Mouse (Mus musculus) urinary bladder, postnatal 36 days (tissue): ENCODE measurements around the gene Cx3cr1.

ENCODE experiments used
- DNase-seq, 2 experiments: peaks; one replicate each; pipeline ENCODE4 v3.0.0; 2022; ENCODE audit warnings: low spot score in 2 of 2, mixed read lengths in 1 of 2

Gene Cx3cr1

DNA sequence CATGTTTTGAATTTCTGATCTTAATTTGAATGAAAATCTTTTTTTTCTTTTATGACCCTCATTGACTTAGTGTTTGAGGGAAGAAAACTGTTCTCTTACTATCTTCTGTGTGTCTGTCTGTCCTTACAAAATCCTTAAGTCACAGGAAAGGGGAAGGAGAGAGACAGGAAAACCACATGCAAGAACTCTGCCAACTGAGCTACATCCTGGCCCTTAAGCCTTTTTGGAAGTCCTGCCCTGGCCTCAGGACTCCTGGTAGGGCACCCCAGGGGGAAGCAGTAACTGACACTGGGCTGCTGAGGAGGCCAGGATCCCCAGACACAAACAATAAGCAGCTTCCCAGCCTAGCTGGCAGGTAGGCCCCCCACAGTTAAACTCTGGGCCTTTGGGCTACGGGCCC, 126.4 kb downstream of the Cx3cr1 start:
- no peak for DNase-seq

DNA sequence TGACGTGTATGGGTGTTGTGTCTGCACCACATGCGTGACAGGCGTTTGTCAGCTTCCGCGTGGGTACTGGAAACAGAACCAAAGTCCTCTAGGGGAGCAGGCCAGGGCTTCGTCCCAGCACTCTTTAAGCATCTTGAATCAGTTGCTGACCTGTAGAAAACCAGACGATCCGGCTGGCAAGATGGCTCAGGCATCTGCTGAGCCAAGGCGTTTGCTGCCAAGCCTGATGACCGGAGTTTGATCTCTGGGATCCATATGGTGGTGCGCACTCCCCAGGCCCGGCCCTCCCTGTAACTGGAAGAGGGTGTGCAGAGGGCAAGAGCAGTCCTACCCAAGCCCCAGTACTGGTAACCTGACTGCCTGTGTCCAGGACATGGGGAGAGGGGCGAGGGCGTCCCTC, 127.8 kb downstream of the Cx3cr1 start:
- no peak for DNase-seq

DNA sequence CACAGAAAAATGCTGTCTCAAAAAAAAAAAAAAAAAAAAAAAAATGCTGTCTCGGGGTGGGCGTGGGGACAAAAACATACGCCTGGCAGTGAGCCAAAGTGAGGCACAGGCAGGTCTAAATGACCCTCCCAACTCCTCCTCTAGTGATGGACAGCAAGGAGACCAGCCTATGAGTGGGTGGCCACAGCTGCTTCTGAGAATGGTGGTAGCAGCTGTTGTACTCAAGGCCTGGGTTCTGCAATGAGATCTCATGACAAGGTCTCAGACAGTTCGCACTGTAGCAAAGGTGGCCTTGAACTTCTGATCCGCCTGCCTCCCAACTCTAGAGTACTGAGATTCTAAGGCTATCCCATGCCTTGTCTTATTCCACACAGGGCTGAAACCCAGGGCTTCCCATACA, 128.3 kb downstream of the Cx3cr1 start:
- no peak for DNase-seq

DNA sequence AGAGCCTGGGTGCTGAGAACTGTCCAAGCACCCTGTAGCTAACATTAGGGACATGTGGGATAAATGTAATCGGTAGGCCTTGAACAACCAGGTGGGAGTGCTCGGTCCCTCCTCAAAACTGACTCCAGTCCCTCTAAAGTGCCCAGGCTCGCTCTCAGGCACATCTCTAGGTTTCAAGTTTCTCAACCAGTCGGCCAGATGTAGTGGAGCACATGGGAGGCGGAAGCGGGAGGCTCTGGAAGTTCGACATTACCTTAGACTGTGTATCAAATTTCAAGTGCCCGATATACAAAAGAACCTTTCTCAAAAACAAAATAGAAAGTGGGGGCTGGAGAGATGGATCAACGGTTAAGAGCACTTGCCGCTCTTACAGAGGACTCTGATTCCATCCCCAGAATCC, 130.0 kb downstream of the Cx3cr1 start:
- DNase-seq: no peak

DNA sequence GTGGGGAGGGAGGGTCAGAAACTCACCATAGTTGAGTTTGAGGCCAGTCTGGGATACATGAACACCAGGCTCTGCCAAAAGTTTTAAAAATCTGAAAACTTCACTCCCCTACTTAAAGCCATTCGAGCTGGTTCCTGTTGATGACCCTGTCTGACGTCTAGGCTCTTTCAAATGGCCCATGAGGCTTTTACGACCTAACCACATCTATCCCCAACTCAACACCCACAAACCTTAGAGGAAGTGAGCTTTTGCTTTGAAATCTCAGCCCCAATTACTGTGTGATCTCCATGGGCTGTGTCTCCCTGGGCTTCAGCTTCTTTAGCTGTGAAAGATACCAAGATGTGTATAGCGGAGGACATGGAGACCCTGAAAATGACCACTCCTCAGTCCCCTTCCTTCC, 131.2 kb downstream of the Cx3cr1 start:
- DNase-seq: no peak

GRCm38 (mm10) chr9:119937005-119937773, 132.5 kb downstream of the Cx3cr1 start, which contains the start of the genes Gorasp1 and Ttc21a:
Gene Gorasp1, minus strand, starts transcription at chr9:119937565.
Gene Ttc21a, plus strand, starts transcription at chr9:119937606.
- peak; percentile 92 to 95 for DNase-seq

- no peak for DNase-seq
Observed at GRCm38 (mm10) chr9:119933675-119934074, 136.0 kb downstream of the Cx3cr1 start.

DNA sequence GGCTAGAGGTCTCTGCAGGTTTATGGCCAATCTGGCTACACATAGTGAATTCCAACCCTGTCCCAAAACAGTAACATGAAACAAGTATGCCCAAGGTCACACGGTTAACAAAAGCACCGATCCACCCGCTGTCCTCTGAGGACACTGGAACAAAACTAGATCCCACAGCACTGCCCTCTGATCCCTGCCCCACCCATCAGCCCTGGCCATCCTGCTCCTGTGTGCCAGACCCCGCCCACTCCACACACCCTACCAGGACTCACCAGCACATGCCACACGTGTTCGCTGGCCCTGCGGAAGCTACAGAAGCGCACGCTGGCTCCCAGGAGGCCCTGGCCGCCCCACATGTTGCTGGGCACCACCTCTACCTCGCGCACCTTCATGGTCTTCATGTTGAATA, 137.3 kb downstream of the Cx3cr1 start:
- DNase-seq: peak in 1 of 2 experiments; percentile 63

DNA sequence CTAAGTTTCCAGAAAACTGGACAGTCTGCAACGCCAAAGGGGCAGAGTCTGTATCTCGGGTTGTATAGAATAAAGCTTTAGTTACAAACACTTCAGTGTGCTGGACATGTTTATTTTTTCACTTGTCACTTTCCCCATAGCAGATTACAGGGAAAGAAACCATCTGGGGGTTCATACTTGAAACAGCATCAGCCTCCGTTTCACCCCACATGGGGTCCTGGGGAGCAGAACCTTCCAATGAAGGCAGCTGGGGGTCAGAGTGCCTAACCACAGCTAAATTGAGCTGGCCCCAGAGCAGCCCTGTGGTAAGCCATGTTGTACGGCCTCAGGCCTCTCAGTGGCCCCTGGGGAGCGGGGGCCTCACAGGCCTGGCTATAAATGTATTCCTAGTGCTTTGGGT, 143.2 kb downstream of the Cx3cr1 start:
- no peak for DNase-seq

DNA sequence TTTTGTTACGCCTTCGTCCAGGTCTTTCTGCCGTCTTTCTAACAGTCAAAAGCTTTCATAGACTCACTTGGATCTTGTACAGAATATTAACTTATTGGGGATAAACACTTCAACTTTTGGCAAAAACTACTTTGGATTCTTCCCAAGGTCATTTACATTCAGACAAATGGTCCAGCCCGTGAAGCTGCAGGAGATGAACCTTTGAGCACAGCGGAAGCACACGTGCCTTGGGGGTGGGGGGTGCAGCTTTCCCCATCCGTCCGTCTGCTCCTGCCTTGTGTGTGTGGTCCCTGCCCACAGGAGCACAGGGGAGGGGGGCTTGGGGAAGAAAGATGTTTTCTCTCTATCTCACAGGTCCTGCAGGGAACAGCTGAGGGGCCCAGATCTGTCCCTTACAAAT, 143.9 kb downstream of the Cx3cr1 start:
- no peak for DNase-seq

GRCm38 (mm10) chr9:119925120-119925657, 144.5 kb downstream of the Cx3cr1 start:
- DNase-seq: no peak

DNA sequence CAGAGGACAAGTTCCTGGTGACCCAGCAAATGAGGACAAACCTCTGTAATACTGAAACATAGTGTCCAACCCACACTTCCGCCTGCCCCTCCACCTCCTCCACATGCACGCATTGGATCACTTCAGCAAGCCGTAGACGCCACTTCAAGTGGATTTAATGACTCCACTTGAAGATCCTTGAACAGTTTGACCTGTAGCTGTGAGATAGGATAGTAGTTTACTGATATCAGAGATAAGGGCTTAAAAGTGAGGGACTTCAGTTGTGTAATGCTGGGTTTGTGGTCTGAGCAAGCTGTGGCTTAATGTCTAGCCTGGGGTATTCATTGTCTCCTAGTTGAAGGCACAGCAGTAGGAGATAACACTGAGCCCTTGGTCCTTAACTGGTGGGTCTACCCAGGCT, 146.2 kb downstream of the Cx3cr1 start:
- no peak for DNase-seq

- DNase-seq: no peak
Observed at GRCm38 (mm10) chr9:119919858-119920257, 149.8 kb downstream of the Cx3cr1 start.

- no peak for DNase-seq
Observed at GRCm38 (mm10) chr9:119913087-119913838, 156.4 kb downstream of the Cx3cr1 start.

- DNase-seq: no peak
Observed at GRCm38 (mm10) chr9:119909931-119910330, 159.7 kb downstream of the Cx3cr1 start.

GRCm38 (mm10) chr9:119908708-119909107, 161.0 kb downstream of the Cx3cr1 start:
- DNase-seq: no peak

DNA sequence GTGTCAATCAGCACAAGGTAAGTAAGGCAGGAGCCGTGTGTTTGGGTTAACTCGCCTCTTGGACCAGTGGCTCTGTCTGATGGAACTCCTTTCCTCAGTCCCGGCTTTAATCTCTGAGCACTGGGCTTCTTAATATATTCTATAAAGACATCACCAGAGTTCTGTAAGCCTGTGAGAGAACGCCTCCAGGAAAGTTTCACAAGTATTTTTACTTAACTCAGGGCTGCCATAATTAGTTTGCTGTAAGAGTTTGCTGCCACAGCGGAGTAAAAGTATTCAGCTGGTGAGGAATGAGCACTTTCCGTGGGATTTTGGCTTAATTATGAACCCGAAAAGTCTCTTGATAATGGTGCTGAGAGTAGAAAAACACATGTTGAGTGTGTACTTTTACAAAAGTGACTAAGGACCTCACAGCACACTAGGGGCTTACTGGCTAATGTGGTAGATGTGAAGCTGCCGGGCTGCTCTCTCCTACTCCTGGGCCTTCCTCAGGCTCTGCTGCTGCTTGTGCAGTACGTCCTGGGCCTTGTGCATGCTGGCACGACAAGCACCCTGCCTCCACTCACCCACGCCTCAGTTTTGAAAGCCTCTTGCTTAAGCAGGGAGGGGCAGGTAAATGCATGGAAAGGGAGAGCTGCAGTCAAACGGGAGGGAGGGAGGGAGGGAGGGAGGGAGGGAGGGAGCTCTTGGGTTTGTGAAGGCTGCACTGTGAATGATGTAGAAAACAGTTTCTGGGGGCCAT, 167.1 kb downstream of the Cx3cr1 start:
- no peak for DNase-seq

- DNase-seq: no peak
Observed at GRCm38 (mm10) chr9:119899446-119899845, 170.2 kb downstream of the Cx3cr1 start.

GRCm38 (mm10) chr9:119895040-119895721, 174.5 kb downstream of the Cx3cr1 start:
- peak in 1 of 2 experiments; percentile 30 for DNase-seq

DNA sequence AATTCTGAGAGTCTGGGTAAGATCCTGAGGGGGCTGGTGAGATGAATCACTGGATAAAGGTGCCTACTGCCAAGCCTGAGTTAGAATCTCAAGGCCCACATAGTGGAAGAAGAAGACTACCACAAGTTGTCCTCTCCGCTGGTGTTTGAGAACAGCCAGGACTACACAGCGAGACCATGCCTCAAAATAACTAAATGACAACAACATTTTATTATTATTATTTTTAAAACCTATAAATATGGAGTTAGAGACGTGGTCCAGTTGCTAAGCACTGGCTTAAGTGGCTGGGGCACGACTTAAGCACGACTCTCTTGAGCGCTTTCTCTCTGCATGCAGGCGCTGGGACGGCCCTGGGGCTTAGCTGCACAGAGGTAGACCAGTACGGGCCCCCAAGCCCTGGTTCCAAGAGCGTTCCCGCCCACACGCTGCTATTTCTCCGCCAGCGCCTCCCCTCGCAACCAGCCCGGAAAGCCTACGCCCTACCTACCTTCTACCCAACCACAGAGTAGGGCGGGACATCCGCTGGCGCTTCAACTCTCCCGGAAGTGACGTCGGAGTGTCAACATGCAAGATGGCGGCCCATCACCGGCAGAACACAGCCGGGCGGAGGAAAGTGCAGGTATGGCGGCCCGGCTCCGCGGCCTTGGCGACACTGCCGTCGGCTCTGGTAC, 175.2 kb downstream of the Cx3cr1 start, which contains the start of gene Wdr48:
Wdr48 (plus strand) TSS at position 540 of the 671 bp plus-strand sequence.
- DNase-seq: peak; percentile 92 to 96

GRCm38 (mm10) chr9:119893881-119894280, 175.8 kb downstream of the Cx3cr1 start:
- DNase-seq: no peak
